Mouse (Mus musculus): Measurements from ENCODE around the gene Gm21860.

GRCm38 (mm10) chrY:90737606-90738430, 16.8 kb downstream of the Gm21860 start:
- TF ChIP-seq CTCF (IDR thresholded peaks at IDR 0.05; ENCODE audit: low read depth) (no peak), EP300 (IDR thresholded peaks at IDR 0.05; ENCODE audit: low read depth) (no peak)

Data from liver, postnatal 0 days (tissue).